Mouse (Mus musculus): ENCODE data around the gene Abhd12. TPM values are rescaled to one million over a fixed set of nuclear protein-coding genes. Genes with fewer than 3 reads are reported as not detected.
"Not testable (repeated sequence)": the region's sequence is repeated elsewhere in the genome, so short reads cannot be mapped to it uniquely, and the experiment has no call there.

The Abhd12 gene
- 146 and 152 TPM in 2 replicates for total RNA-seq (2014; rRNA removed)
- 149 and 150 TPM in 2 replicates for polyA plus RNA-seq (2015; fragmentation: Nextera tagmentation; extraction: Ambion mirVana)

- ATAC-seq, result peak; percentile 98
- peaks cover 15% of the 10 kb centered on the region; the same call in 1 of the 2 replicates for H3K4me1 ChIP-seq (ENCODE audit: insufficient read depth)
- peak within 1 kb of the TSS; percentile 87 for H3K4me3 ChIP-seq (ENCODE audit: low read depth, low read length)
- TF ChIP-seq CTCF (IDR thresholded peaks at IDR 0.05; ENCODE audit: low read depth), result no peak
- peak within 1 kb of the TSS; percentile 91 for H3K4me2 ChIP-seq (ENCODE audit: low read depth)
- H3K9ac ChIP-seq, result peak within 1 kb of the TSS; percentile 94
- peak within 1 kb of the TSS; percentile 90 for H3K27ac ChIP-seq (ENCODE audit: low read depth, low read length)
- 0 out of 2 replicates have a peak, but pooled peaks cover 3% of the 10 kb centered on the region for H3K36me3 ChIP-seq (ENCODE audit: insufficient read depth)
- no peaks in the 10 kb centered on the region for H3K9me3 ChIP-seq (ENCODE audit: low read length)
- 5% methylated on average over 71 of the region's 72 CpGs for WGBS
- no peaks in the 10 kb centered on the region for H3K27me3 ChIP-seq (ENCODE audit: insufficient read depth, low read length)
- peak; percentile 96 for DNase-seq
These were observed at the start of gene Abhd12 for GRCm38 (mm10) chr2:150904272-150904935. Abhd12 (minus strand) TSS chr2:150904741.

GRCm38 (mm10) chr2:150951201-150951600 lies 46.7 kb upstream of the Abhd12 start:
- no peaks in the 10 kb centered on the region for H3K4me1 ChIP-seq (ENCODE audit: insufficient read depth)
- H3K4me3 ChIP-seq (ENCODE audit: low read depth, low read length), result no peak overlapping the region
- H3K9ac ChIP-seq, result no peak overlapping the region
- peaks cover 20% of the 10 kb centered on the region for H3K36me3 ChIP-seq (ENCODE audit: insufficient read depth)
- no peak overlapping the region for H3K27ac ChIP-seq (ENCODE audit: low read depth, low read length)
- TF ChIP-seq CTCF (IDR thresholded peaks at IDR 0.05; ENCODE audit: low read depth), result no peak
- H3K9me3 ChIP-seq (ENCODE audit: low read length), result no peaks in the 10 kb centered on the region
- DNase-seq (no peak), ATAC-seq (no peak)
- no peaks in the 10 kb centered on the region for H3K27me3 ChIP-seq (ENCODE audit: insufficient read depth, low read length)
- H3K4me2 ChIP-seq (ENCODE audit: low read depth), result no peak overlapping the region
- WGBS, result 96% methylated on average over 2 of the region's 2 CpGs

- no peak overlapping the region for H3K4me3 ChIP-seq (ENCODE audit: low read depth, low read length)
- no peak overlapping the region for H3K27ac ChIP-seq (ENCODE audit: low read depth, low read length)
- H3K9me3 ChIP-seq (ENCODE audit: low read length), result no peaks in the 10 kb centered on the region
- no peak overlapping the region for H3K4me2 ChIP-seq (ENCODE audit: low read depth)
- WGBS, result 96% methylated on average over 6 of the region's 6 CpGs
- peaks cover 15% of the 10 kb centered on the region for H3K36me3 ChIP-seq (ENCODE audit: insufficient read depth)
- DNase-seq (no peak), ATAC-seq (no peak)
- no peak overlapping the region for H3K9ac ChIP-seq
- TF ChIP-seq CTCF (IDR thresholded peaks at IDR 0.05; ENCODE audit: low read depth), result no peak
- H3K27me3 ChIP-seq (ENCODE audit: insufficient read depth, low read length), result no peaks in the 10 kb centered on the region
- no peaks in the 10 kb centered on the region for H3K4me1 ChIP-seq (ENCODE audit: insufficient read depth)
These were observed 45.5 kb upstream of the Abhd12 start for GRCm38 (mm10) chr2:150950056-150950455.

GRCm38 (mm10) chr2:150949652-150950051 lies 45.1 kb upstream of the Abhd12 start:
- no peak for ATAC-seq
- Histone ChIP-seq H3K27ac (ENCODE audit: low read depth, low read length) (no peak overlapping the region), H3K4me3 (ENCODE audit: low read depth, low read length) (no peak overlapping the region), H3K27me3 (ENCODE audit: insufficient read depth, low read length) (no peaks in the 10 kb centered on the region), H3K9me3 (ENCODE audit: low read length) (no peaks in the 10 kb centered on the region), H3K36me3 (ENCODE audit: insufficient read depth) (peaks cover 14% of the 10 kb centered on the region), H3K4me2 (ENCODE audit: low read depth) (no peak overlapping the region), H3K9ac (no peak overlapping the region), H3K4me1 (ENCODE audit: insufficient read depth) (no peaks in the 10 kb centered on the region)
- 93% methylated on average over 3 of the region's 3 CpGs for WGBS
- TF ChIP-seq CTCF (IDR thresholded peaks at IDR 0.05; ENCODE audit: low read depth), result no peak
- no peak for DNase-seq

- WGBS, result 76% methylated on average over 5 of the region's 5 CpGs
- no peak for TF ChIP-seq CTCF (IDR thresholded peaks at IDR 0.05; ENCODE audit: low read depth)
These were observed 44.2 kb upstream of the Abhd12 start for GRCm38 (mm10) chr2:150948786-150949185.

GRCm38 (mm10) chr2:150947880-150948611 lies 43.5 kb upstream of the Abhd12 start:
- H3K9me3 ChIP-seq (ENCODE audit: low read length); H3K9ac ChIP-seq; H3K4me1 ChIP-seq (ENCODE audit: insufficient read depth); DNase-seq; H3K4me3 ChIP-seq (ENCODE audit: low read depth, low read length); H3K27ac ChIP-seq (ENCODE audit: low read depth, low read length); H3K27me3 ChIP-seq (ENCODE audit: insufficient read depth, low read length); H3K4me2 ChIP-seq (ENCODE audit: low read depth); ATAC-seq: not testable (repeated sequence)
- WGBS, result 91% methylated on average over 12 of the region's 12 CpGs
- peaks cover 18% of the 10 kb centered on the region for H3K36me3 ChIP-seq (ENCODE audit: insufficient read depth)

More at GRCm38 (mm10) chr2:150948786-150949185, 44.2 kb upstream of the Abhd12 start:
- no peaks in the 10 kb centered on the region for H3K9me3 ChIP-seq (ENCODE audit: low read length)
- peaks cover 18% of the 10 kb centered on the region for H3K36me3 ChIP-seq (ENCODE audit: insufficient read depth)
- no peak overlapping the region for H3K27ac ChIP-seq (ENCODE audit: low read depth, low read length)
- no peak overlapping the region for H3K4me2 ChIP-seq (ENCODE audit: low read depth)
- no peak for DNase-seq
- H3K9ac ChIP-seq, result no peak overlapping the region
- H3K27me3 ChIP-seq (ENCODE audit: insufficient read depth, low read length), result no peaks in the 10 kb centered on the region
- H3K4me1 ChIP-seq (ENCODE audit: insufficient read depth), result no peaks in the 10 kb centered on the region
- ATAC-seq, result no peak
- no peak overlapping the region for H3K4me3 ChIP-seq (ENCODE audit: low read depth, low read length)

GRCm38 (mm10) chr2:150947341-150947740 lies 42.8 kb upstream of the Abhd12 start:
- H3K27ac ChIP-seq (ENCODE audit: low read depth, low read length); H3K4me1 ChIP-seq (ENCODE audit: insufficient read depth); H3K9me3 ChIP-seq (ENCODE audit: low read length); H3K9ac ChIP-seq; H3K4me3 ChIP-seq (ENCODE audit: low read depth, low read length); ATAC-seq; H3K27me3 ChIP-seq (ENCODE audit: insufficient read depth, low read length); H3K4me2 ChIP-seq (ENCODE audit: low read depth); DNase-seq: not testable (repeated sequence)
- peaks cover 18% of the 10 kb centered on the region for H3K36me3 ChIP-seq (ENCODE audit: insufficient read depth)
- 88% methylated on average over 5 of the region's 5 CpGs for WGBS

All from forebrain, postnatal 0 days (tissue).